Mouse (Mus musculus) spleen, postnatal 10 days (tissue): ENCODE data around the gene Dlgap1.

ENCODE experiments used
- DNase-seq, 2 experiments: peaks; one replicate each; pipeline ENCODE4 v3.0.0; 2021 to 2022; ENCODE audit warnings: low spot score in 2 of 2

The Dlgap1 gene

DNA sequence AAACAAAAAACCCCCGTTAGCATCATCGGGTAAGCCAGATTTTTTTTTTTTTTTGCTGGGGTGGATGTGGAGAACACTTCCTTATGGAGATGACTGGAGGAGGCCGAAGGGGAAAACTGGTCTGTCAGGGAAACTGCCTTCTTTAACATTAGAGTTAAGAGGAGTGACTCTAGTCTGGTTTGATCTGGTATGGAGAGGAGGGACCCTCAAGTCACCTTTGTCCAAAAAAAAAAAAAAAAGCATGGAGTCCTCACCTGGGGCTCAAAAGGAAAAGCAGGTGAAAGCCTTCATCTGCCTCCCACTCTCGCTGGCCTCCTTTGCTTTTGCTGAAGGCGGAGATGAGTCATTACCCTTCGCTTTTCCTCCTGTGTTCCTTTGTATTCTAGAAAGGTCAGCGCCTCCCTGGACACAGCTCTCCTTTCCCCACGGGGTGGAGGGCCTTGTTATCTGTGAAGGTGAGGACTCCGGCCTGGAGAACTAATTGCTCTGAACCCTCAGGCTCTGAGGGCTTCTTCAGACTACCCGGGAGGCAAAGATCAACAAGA, 896.3 kb downstream of the Dlgap1 start:
- DNase-seq: no peak

DNA sequence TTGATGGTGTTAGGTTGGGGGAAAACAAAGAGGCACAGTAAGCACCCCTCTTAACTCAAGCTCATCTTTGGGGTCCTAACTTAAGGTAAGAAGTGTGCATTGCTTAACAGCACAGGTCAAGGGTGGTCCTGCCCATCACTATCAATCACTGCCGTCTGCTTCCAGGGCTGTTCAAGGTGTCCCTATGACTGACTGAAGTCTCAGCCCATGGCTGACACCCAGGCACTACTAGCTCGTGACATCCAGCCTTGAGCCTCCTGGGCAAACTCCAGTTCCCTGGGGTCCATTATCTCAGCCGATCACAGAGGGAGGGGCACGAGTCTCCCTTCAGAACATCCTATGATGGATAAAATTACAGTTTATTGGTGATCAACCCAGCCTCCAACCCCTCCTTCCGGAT, 897.2 kb downstream of the Dlgap1 start:
- DNase-seq: no peak

DNA sequence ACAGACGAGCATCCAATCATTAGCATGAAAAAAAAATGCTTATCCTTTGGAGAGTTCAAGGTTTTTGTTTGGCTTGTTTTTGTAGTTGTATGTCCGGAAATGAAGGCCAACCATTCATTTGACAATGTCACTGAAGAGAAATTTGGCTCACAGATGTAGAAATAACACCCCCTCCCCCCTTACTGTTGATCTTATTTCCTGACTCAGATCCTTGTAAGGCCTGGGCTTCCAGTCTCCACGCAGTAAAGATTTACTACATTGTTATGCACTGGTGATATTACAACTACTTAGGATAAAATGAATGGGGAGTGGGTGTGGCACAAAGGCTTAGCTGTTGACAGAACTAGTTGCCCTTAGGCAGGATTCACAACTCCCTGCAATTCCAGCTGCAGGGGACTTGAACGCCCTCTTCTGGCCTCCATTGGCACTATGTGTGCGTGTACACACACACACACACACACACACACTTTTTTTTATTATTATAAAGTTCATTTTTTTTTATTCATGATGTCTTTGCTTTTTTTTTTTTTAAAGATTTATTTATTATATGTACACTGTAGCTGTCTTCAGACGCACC, 897.8 kb downstream of the Dlgap1 start:
- no peak for DNase-seq

DNA sequence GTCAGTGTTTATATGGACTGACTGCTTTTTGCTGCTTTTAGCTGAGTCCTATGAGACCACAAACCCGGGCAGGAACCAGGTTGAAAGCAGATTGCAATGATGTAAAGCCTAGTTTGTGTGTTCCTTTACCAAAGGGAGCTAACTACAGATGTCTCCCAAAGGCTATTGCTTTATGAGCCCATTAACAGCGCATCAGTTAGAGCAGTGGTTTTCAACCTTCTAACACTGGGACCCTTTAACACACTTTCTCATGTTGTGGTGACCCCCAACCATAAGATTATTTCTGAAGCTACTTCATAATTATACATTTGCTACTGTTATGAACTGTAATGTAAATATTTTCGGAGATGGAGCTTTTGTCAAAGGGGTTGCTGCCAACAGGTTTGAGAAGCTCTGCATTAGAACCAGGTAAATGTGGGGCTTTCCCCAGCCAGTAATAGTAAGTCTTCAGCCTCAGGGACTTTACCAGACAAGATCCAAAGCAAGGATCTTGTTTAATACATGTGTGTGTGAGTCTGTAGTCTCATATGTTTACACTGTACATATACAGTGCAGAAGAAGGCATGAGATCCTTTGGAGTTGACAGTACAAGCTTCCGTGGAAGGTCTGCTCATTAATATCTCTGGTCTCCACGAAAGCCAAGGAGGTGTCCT, 899.8 kb downstream of the Dlgap1 start:
- DNase-seq: no peak

DNA sequence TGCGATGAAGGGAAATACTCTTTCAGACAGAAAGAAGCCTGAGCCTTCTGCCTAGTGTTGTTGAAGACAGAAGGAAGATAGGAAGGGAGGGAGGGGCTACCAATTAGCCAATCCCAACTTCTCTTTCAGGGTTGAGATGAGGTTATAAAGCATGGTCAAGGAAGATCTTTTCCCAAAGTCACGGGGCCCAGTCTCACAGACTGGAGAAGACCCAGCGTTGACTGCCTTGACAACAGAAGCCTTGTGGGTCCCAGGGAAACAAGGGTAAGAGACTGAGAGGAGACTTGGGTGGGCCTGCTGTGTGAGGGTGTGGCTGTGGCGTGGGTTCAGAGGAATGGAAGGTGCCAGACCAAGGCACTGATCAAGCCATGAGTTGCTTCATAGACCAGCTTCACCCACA, 901.7 kb downstream of the Dlgap1 start:
- no peak for DNase-seq
